Mouse (Mus musculus) layer of hippocampus, postnatal 36 days (tissue): ENCODE data around the gene Chek2. TPM values are rescaled to one million over a fixed set of nuclear protein-coding genes. Genes with fewer than 3 reads are reported as not detected.

Experiments
- DNase-seq, 2 experiments: peaks; one replicate each; pipeline ENCODE4 v3.0.0; 2022
- total RNA-seq, 2 experiments: library from RNA; stranded (reverse); gene quantifications; 2 replicates each; pipeline ENCODE4 v1.2.3; 2021

Gene Chek2
- total RNA-seq, 2 experiments from 2014 or later, result 1.8 to 2.5 TPM

- no peak for DNase-seq
Observed at GRCm38 (mm10) chr5:110900331-110900730, 60.6 kb downstream of the Chek2 start.

- DNase-seq, result no peak
Observed at GRCm38 (mm10) chr5:110906708-110907107, 66.9 kb downstream of the Chek2 start.

- no peak for DNase-seq
Observed at GRCm38 (mm10) chr5:110908879-110909278, 69.1 kb downstream of the Chek2 start.

- no peak for DNase-seq
Observed at GRCm38 (mm10) chr5:110909955-110910589, 70.3 kb downstream of the Chek2 start.

GRCm38 (mm10) chr5:110914859-110915258, 75.1 kb downstream of the Chek2 start:
- no peak for DNase-seq

GRCm38 (mm10) chr5:110916241-110916640, 76.5 kb downstream of the Chek2 start:
- DNase-seq, result no peak

- no peak for DNase-seq
Observed at GRCm38 (mm10) chr5:110919541-110919940, 79.8 kb downstream of the Chek2 start.

GRCm38 (mm10) chr5:110923336-110923735, 83.6 kb downstream of the Chek2 start:
- peak in 1 of 2 experiments; percentile 9 for DNase-seq

Other genes with a start within 250 kb of the Chek2 start
- gene Noc4l, start 186.6 kb upstream of the Chek2 start, total RNA-seq, result 10 to 100 TPM; 20.0 to 24.7 TPM
- 10 to 100 TPM; 26.0 to 28.8 TPM for gene Ddx51, start 186.5 kb upstream of the Chek2 start, total RNA-seq
- 100 to 1,000 TPM in 1 of 2 experiments, 10 to 100 TPM in 1; 92.7 to 113 TPM for gene Ep400, start 69.3 kb upstream of the Chek2 start, total RNA-seq
- gene Pus1, start 59.3 kb upstream of the Chek2 start, total RNA-seq, result 10 to 100 TPM; 17.7 to 20.2 TPM
- gene Ulk1, start 29.9 kb upstream of the Chek2 start, total RNA-seq, result 10 to 100 TPM; 63.5 to 81.7 TPM
- gene Hscb, start 202 bp upstream of the Chek2 start, total RNA-seq, result 10 to 100 TPM; 11.7 to 16.2 TPM
- 10 to 100 TPM; 12.7 to 13.0 TPM for gene Ttc28, start 39.8 kb downstream of the Chek2 start, total RNA-seq